27 mouse cellular contexts compared by ENCODE assay signal in genomic region chr1:161978173-161978700, GRCm38 (mm10). TPM values are rescaled to one million over a fixed set of nuclear protein-coding genes. Genes with fewer than 3 reads are reported as not detected.
DNase-seq lines count a peak whose midpoint lies in the region; ATAC-seq and TF ChIP-seq lines count a peak whose summit lies in the region.
"Had no signal": no experiment of that assay in that cellular context is flagged by ENCODE, and none has a peak within 500 bp of the region (broad histone marks: within the 10 kb centered on the region; RNA-seq: fewer than 3 reads in every experiment).

No protein-coding gene starts in this region.

- no peaks in the 10 kb centered on the region for H3K27me3 ChIP-seq in CH12.LX (replicated peaks)
- no peaks in the 10 kb centered on the region for H3K27me3 ChIP-seq in embryonic facial prominence, embryonic 15.5 days
- H3K27me3 ChIP-seq in limb, embryonic 13.5 days: no peaks in the 10 kb centered on the region
- H3K27me3 ChIP-seq: forebrain, embryonic 12.5 days; heart, embryonic 13.5 days; hindbrain, embryonic 15.5 days; Patski had no signal

- no peak overlapping the region for H3K4me3 ChIP-seq in gastrocnemius, adult 2 months
- H3K4me3 ChIP-seq in CH12.LX (replicated peaks in 1 of 3; ENCODE audit: low read depth in 2 of 3, low read length in 2 of 3, poor library complexity in 1 of 3): no peak overlapping the region
- H3K4me3 ChIP-seq in embryonic facial prominence, embryonic 15.5 days (replicated peaks): no peak overlapping the region
- no peak overlapping the region for H3K4me3 ChIP-seq in limb, embryonic 13.5 days
- H3K4me3 ChIP-seq: forebrain, embryonic 12.5 days; heart, embryonic 13.5 days; hindbrain, embryonic 15.5 days had no signal

- in situ Hi-C loops in CH12.LX (cut with MboI; ENCODE audit: low pct_ligation_motif_present, low pct_unique_long_range_greater_than_20kb, low sequenced_read_pairs): no loop called here

- intact Hi-C loops in gastrocnemius, adult 2 months (cut with DNase I): loop anchor here (10.0 kb wide), 1 partner anchor 223 kb away; no protein-coding TSS in a partner anchor

- peak overlapping the region; percentile 38; the same call in 1 of the 2 replicates for H3K27ac ChIP-seq in gastrocnemius, adult 2 months
- H3K27ac ChIP-seq in CH12.LX (ENCODE audit: insufficient read depth, low read depth): no peak overlapping the region
- H3K27ac ChIP-seq in embryonic facial prominence, embryonic 15.5 days (replicated peaks): peak overlapping the region; percentile 80; the same call in 1 of the 2 replicates
- peak overlapping the region; percentile 83; the same call in 1 of the 2 replicates for H3K27ac ChIP-seq in limb, embryonic 13.5 days
- H3K27ac ChIP-seq: forebrain, embryonic 12.5 days; heart, embryonic 13.5 days; hindbrain, embryonic 15.5 days had no signal

- no peak overlapping the region for H3K4me2 ChIP-seq in CH12.LX (ENCODE audit: insufficient read depth, low read depth, poor library complexity, severe bottlenecking)
- no peak overlapping the region for H3K4me2 ChIP-seq in embryonic facial prominence, embryonic 15.5 days (replicated peaks)
- H3K4me2 ChIP-seq in limb, embryonic 13.5 days (replicated peaks): no peak overlapping the region
- H3K4me2 ChIP-seq: forebrain, embryonic 12.5 days; heart, embryonic 13.5 days; hindbrain, embryonic 15.5 days had no signal

- H3K9me3 ChIP-seq in CH12.LX (replicated peaks; ENCODE audit: low read length): no peaks in the 10 kb centered on the region
- no peaks in the 10 kb centered on the region for H3K9me3 ChIP-seq in embryonic facial prominence, embryonic 15.5 days (replicated peaks)
- no peaks in the 10 kb centered on the region for H3K9me3 ChIP-seq in limb, embryonic 13.5 days
- H3K9me3 ChIP-seq: forebrain, embryonic 12.5 days; heart, embryonic 13.5 days; hindbrain, embryonic 15.5 days had no signal

- H3K9ac ChIP-seq in CH12.LX (ENCODE audit: insufficient read depth, low read depth): no peak overlapping the region
- no peak overlapping the region for H3K9ac ChIP-seq in embryonic facial prominence, embryonic 15.5 days
- H3K9ac ChIP-seq in limb, embryonic 13.5 days: no peak overlapping the region
- H3K9ac ChIP-seq: forebrain, embryonic 12.5 days; forebrain, postnatal 0 days; heart, embryonic 13.5 days; hindbrain, embryonic 15.5 days had no signal

- TF ChIP-seq RAD21 in CH12.LX (IDR thresholded peaks at IDR 0.05; ENCODE audit: low read depth, low read length): no peak

- dilution Hi-C loops in CH12.LX (cut with MboI; ENCODE audit: extremely low pct_ligation_motif_present, extremely low pct_unique_long_range_greater_than_20kb, low sequenced_read_pairs): no loop called here

- TF ChIP-seq CTCF in gastrocnemius, adult 2 months (IDR thresholded peaks at IDR 0.05): no peak
- no peak for TF ChIP-seq CTCF in CH12.LX (conservative IDR thresholded peaks at IDR 0.05 in 1 of 2, IDR thresholded peaks at IDR 0.05 in 1 of 2; ENCODE audit: low read depth in 2 of 2, low read length in 2 of 2)

- no peaks in the 10 kb centered on the region for H3K79me2 ChIP-seq in CH12.LX (replicated peaks; ENCODE audit: control insufficient read depth, extremely low read depth, insufficient read depth, poor library complexity, severe bottlenecking)

- no peak for TF ChIP-seq POLR2A in CH12.LX (IDR thresholded peaks at IDR 0.05; ENCODE audit: low read depth, low read length)

- 82% methylated on average over 5 of the region's 5 CpGs for WGBS in embryonic facial prominence, embryonic 15.5 days
- WGBS in limb, embryonic 13.5 days: 78% methylated on average over 5 of the region's 5 CpGs

- H3K4me1 ChIP-seq in CH12.LX (ENCODE audit: control insufficient read depth in 1 of 2, insufficient read depth in 2 of 2): peaks cover 4 to 46% of the 10 kb centered on the region in 2 experiments; a peak in 3 of 4 replicates
- H3K4me1 ChIP-seq in embryonic facial prominence, embryonic 15.5 days: peaks cover 42% of the 10 kb centered on the region
- H3K4me1 ChIP-seq in limb, embryonic 13.5 days: peaks cover 71% of the 10 kb centered on the region

- TF ChIP-seq EP300 in CH12.LX (IDR thresholded peaks at IDR 0.05; ENCODE audit: low read length): no peak

- H3K36me3 ChIP-seq in CH12.LX (replicated peaks in 1 of 2; ENCODE audit: control insufficient read depth in 1 of 2, insufficient read depth in 1 of 2, low read length in 1 of 2): no peaks in the 10 kb centered on the region
- H3K36me3 ChIP-seq in embryonic facial prominence, embryonic 15.5 days: no peaks in the 10 kb centered on the region
- H3K36me3 ChIP-seq in limb, embryonic 13.5 days: no peaks in the 10 kb centered on the region
- H3K36me3 ChIP-seq: forebrain, embryonic 12.5 days; heart, embryonic 13.5 days; hindbrain, embryonic 15.5 days had no signal

- ATAC-seq in embryonic facial prominence, embryonic 15.5 days (ENCODE audit: insufficient number of reproducible peaks, low FRiP score, low TSS enrichment, low read depth): no peak
- no peak for ATAC-seq in limb, embryonic 13.5 days (ENCODE audit: low FRiP score, low read depth)
- no peak for ATAC-seq in frontal cortex, adult (ENCODE audit: low TSS enrichment)
- ATAC-seq: activated CD4-positive, CD25-positive, alpha-beta regulatory T cell, adult 4 months; CD4-positive, CD25-positive, alpha-beta regulatory T cell, adult 4 months; forebrain, postnatal 0 days; Patski had no signal

- no peak for DNase-seq in gastrocnemius, adult 2 months
- DNase-seq in gastrocnemius, postnatal 10 days: no peak
- no peak for DNase-seq in CH12.LX (ENCODE audit: extremely low read depth)
- DNase-seq in kidney, adult 11 months: no peak
- no peak for DNase-seq in right cerebral cortex, postnatal 36 days (ENCODE audit: low spot score in 2 of 2)
- DNase-seq: adrenal gland, adult 2 months; adrenal gland, postnatal 25 days; B cell, adult 2 months; cerebellum, adult 18-20 months; cerebellum, adult 9-11 months; cerebellum, postnatal 36 days; forebrain, postnatal 0 days; gastrocnemius, postnatal 14 days; heart, postnatal 36 days had no signal

TF ChIP-seq in CH12.LX, 34 proteins besides CTCF, POLR2A, EP300 and RAD21:
- TF ChIP-seq MXI1 (IDR thresholded peaks at IDR 0.05; ENCODE audit: low read depth, low read length) (no peak), PAX5 (IDR thresholded peaks at IDR 0.05; ENCODE audit: low read length) (no peak), CHD2 (IDR thresholded peaks at IDR 0.05; ENCODE audit: low read length) (no peak), RCOR1 (conservative IDR thresholded peaks at IDR 0.05; ENCODE audit: low read depth, low read length) (no peak), IRF4 (IDR thresholded peaks at IDR 0.05; ENCODE audit: low read depth, low read length) (peak; percentile 73), NELFE (IDR thresholded peaks at IDR 0.05; ENCODE audit: low read depth, low read length) (no peak), MAZ (IDR thresholded peaks at IDR 0.05; ENCODE audit: low read depth, low read length) (no peak), JUND (conservative IDR thresholded peaks at IDR 0.05; ENCODE audit: low read depth, low read length) (no peak), SIN3A (IDR thresholded peaks at IDR 0.05; ENCODE audit: low read length) (no peak), ZKSCAN1 (IDR thresholded peaks at IDR 0.05; ENCODE audit: borderline replicate concordance, low read depth, low read length) (no peak), TCF12 (IDR thresholded peaks at IDR 0.05; ENCODE audit: low read depth, low read length) (0 out of 2 replicates have a peak, but pooled peaks have one; percentile 50), ZC3H11A (IDR thresholded peaks at IDR 0.05; ENCODE audit: low read depth, low read length) (no peak), ELF1 (IDR thresholded peaks at IDR 0.05; ENCODE audit: low read depth, low read length) (0 out of 2 replicates have a peak, but pooled peaks have one; percentile 14), HCFC1 (IDR thresholded peaks at IDR 0.05; ENCODE audit: low read depth, low read length) (no peak), MAX (IDR thresholded peaks at IDR 0.05; ENCODE audit: low read length) (peak; percentile 36; the same call in 1 of the 2 replicates), MAFK (IDR thresholded peaks at IDR 0.05; ENCODE audit: insufficient replicate concordance, low read length) (no peak), BHLHE40 (IDR thresholded peaks at IDR 0.05; ENCODE audit: low read depth, low read length) (peak; percentile 92), KAT2A (IDR thresholded peaks at IDR 0.05; ENCODE audit: insufficient replicate concordance, low read length) (no peak), TBP (conservative IDR thresholded peaks at IDR 0.05; ENCODE audit: low read depth, low read length) (0 out of 2 replicates have a peak, but pooled peaks have one; percentile 43)

RNA-seq across cellular contexts. Expression of gene 4930558K02Rik, which starts 1.2 kb away (rescaled TPM):
- not detected for total RNA-seq in gastrocnemius, adult 2 months (2021)
- total RNA-seq in gastrocnemius, postnatal 10 days (2021): not detected
- total RNA-seq in CH12.LX (2012; rRNA removed): not detected in 2 replicates
- total RNA-seq in CH12.LX (2014; rRNA removed): not detected in 2 replicates
- 0.42 TPM in 1 of 2 replicates, not detected in the other for polyA plus RNA-seq in CH12.LX (2012; ENCODE audit: insufficient read length, low read depth)
- not detected in 2 replicates for polyA plus RNA-seq in embryonic facial prominence, embryonic 15.5 days (2015; fragmentation: Nextera tagmentation; extraction: Ambion mirVana)
- 0.26 TPM in 1 of 2 replicates, not detected in the other for polyA plus RNA-seq in limb, embryonic 13.5 days (2015; fragmentation: Nextera tagmentation; extraction: Ambion mirVana)
- total RNA-seq: adrenal gland, adult 2 months; adrenal gland, postnatal 25 days; forebrain, postnatal 0 days; gastrocnemius, postnatal 14 days; heart, postnatal 36 days; MEL had no signal
- polyA plus RNA-seq: activated CD4-positive, CD25-positive, alpha-beta regulatory T cell, adult 4 months; adrenal gland, adult 2 months; CD4-positive, CD25-positive, alpha-beta regulatory T cell, adult 4 months; forebrain, embryonic 12.5 days; gonadal fat pad, adult 2 months; heart, embryonic 13.5 days; heart, postnatal 0 days; hindbrain, embryonic 11.5 days; Patski had no signal

RNA-seq across cellular contexts. Expression of gene Pigc, which starts 9.3 kb away (rescaled TPM):
- 10 to 100 TPM; 14.4 to 15.6 TPM for total RNA-seq in gastrocnemius, adult 2 months (2021)
- 10 to 100 TPM; 15.9 to 19.5 TPM for total RNA-seq in gastrocnemius, postnatal 10 days (2021)
- total RNA-seq in CH12.LX (2012; rRNA removed): 11.6 and 11.7 TPM in 2 replicates
- total RNA-seq in CH12.LX (2014; rRNA removed): 15.8 and 17.4 TPM in 2 replicates
- polyA plus RNA-seq in CH12.LX (2012; ENCODE audit: insufficient read length, low read depth): 12.4 and 15.9 TPM in 2 replicates
- polyA plus RNA-seq in embryonic facial prominence, embryonic 15.5 days (2015; fragmentation: Nextera tagmentation; extraction: Ambion mirVana): 42.4 and 49.7 TPM in 2 replicates
- polyA plus RNA-seq in limb, embryonic 13.5 days (2015; fragmentation: Nextera tagmentation; extraction: Ambion mirVana): 53.9 and 57.3 TPM in 2 replicates
